Mouse (Mus musculus): ENCODE measurements around the gene Rin2. TPM values are rescaled to one million over a fixed set of nuclear protein-coding genes. Genes with fewer than 3 reads are reported as not detected.

Rin2 gene
- polyA plus RNA-seq, 1 experiment from 2014 or later, result 18.4 TPM

DNA sequence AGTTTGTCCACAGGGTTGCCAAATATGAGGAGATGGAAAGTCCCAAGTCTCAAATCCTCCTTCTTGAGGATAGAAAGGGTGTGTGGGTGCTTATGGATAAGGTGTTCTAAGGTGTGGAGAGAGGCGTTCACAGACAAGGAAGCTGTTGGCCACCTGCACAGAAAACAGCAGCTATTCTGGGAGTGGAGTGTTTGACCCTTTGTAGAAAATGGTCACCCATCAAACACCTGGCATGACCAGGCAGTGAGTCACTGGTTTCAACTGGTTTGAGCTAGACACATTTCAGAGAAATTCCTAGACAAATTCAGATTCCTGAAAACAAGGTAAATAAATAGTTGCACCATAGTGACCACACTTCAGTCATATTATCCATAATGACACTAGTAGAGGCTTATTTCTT, 197.1 kb downstream of the Rin2 start:
- Histone ChIP-seq H3K36me3 (peaks cover 28% of the 10 kb centered on the region), H3K9me3 (replicated peaks) (no peaks in the 10 kb centered on the region), H3K4me3 (no peak overlapping the region), H3K4me2 (no peak overlapping the region), H3K9ac (no peak overlapping the region), H3K27me3 (no peaks in the 10 kb centered on the region), H3K4me1 (replicated peaks) (peaks cover 5% of the 10 kb centered on the region; the same call in 1 of the 2 replicates), H3K27ac (no peak overlapping the region)
- WGBS, result 78% methylated on average over 1 of the region's 1 CpGs
- no peak for ATAC-seq (replicated peaks; ENCODE audit: insufficient number of reproducible peaks, insufficient read depth, low FRiP score, low read depth)

DNA sequence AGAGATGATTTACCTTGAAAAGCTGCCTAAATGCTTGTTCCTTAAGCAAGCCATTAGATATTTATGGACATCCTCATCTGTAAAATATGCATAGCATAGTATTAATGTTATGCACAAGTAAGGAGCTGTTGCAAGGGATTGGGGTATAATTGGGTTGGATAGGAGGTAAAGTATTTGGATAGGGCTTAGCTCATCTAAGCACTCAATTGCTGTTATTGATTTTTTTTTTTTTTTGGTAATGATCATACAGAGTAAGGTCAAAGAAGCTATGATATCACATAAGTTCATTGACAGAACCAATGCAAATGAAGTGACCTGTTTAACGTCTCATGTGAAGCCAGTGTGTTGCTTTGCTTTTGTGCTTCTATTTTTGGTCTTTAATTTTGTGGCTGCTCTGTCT, 198.9 kb downstream of the Rin2 start:
- Histone ChIP-seq H3K9me3 (replicated peaks) (no peaks in the 10 kb centered on the region), H3K4me1 (replicated peaks) (peaks cover 5% of the 10 kb centered on the region; the same call in 1 of the 2 replicates), H3K27ac (no peak overlapping the region), H3K4me2 (no peak overlapping the region), H3K36me3 (peaks cover 35% of the 10 kb centered on the region), H3K27me3 (no peaks in the 10 kb centered on the region), H3K9ac (no peak overlapping the region), H3K4me3 (no peak overlapping the region)
- ATAC-seq (replicated peaks; ENCODE audit: insufficient number of reproducible peaks, insufficient read depth, low FRiP score, low read depth), result no peak
- 51% methylated on average over 1 of the region's 1 CpGs for WGBS

- peaks cover 34% of the 10 kb centered on the region for H3K36me3 ChIP-seq
- H3K27me3 ChIP-seq, result no peaks in the 10 kb centered on the region
- no peak overlapping the region for H3K4me3 ChIP-seq
- no peak for ATAC-seq (replicated peaks; ENCODE audit: insufficient number of reproducible peaks, insufficient read depth, low FRiP score, low read depth)
- no peak overlapping the region for H3K4me2 ChIP-seq
- peaks cover 5% of the 10 kb centered on the region; the same call in 1 of the 2 replicates for H3K4me1 ChIP-seq (replicated peaks)
- no peak overlapping the region for H3K9ac ChIP-seq
- H3K9me3 ChIP-seq (replicated peaks), result no peaks in the 10 kb centered on the region
- WGBS, result 61% methylated on average over 3 of the region's 3 CpGs
- no peak overlapping the region for H3K27ac ChIP-seq
These were observed 200.0 kb downstream of the Rin2 start for GRCm38 (mm10) chr2:145874879-145875482.

- no peak for ATAC-seq (replicated peaks; ENCODE audit: insufficient number of reproducible peaks, insufficient read depth, low FRiP score, low read depth)
- WGBS, result 83% methylated on average over 3 of the region's 3 CpGs
- H3K27ac ChIP-seq, result no peak overlapping the region
- peaks cover 9% of the 10 kb centered on the region for H3K4me1 ChIP-seq (replicated peaks)
- no peak overlapping the region for H3K4me3 ChIP-seq
- no peak overlapping the region for H3K9ac ChIP-seq
- no peak overlapping the region for H3K4me2 ChIP-seq
- no peaks in the 10 kb centered on the region for H3K9me3 ChIP-seq (replicated peaks)
- H3K27me3 ChIP-seq, result no peaks in the 10 kb centered on the region
- peaks cover 41% of the 10 kb centered on the region for H3K36me3 ChIP-seq
These were observed 202.2 kb downstream of the Rin2 start for GRCm38 (mm10) chr2:145877191-145877590.

DNA sequence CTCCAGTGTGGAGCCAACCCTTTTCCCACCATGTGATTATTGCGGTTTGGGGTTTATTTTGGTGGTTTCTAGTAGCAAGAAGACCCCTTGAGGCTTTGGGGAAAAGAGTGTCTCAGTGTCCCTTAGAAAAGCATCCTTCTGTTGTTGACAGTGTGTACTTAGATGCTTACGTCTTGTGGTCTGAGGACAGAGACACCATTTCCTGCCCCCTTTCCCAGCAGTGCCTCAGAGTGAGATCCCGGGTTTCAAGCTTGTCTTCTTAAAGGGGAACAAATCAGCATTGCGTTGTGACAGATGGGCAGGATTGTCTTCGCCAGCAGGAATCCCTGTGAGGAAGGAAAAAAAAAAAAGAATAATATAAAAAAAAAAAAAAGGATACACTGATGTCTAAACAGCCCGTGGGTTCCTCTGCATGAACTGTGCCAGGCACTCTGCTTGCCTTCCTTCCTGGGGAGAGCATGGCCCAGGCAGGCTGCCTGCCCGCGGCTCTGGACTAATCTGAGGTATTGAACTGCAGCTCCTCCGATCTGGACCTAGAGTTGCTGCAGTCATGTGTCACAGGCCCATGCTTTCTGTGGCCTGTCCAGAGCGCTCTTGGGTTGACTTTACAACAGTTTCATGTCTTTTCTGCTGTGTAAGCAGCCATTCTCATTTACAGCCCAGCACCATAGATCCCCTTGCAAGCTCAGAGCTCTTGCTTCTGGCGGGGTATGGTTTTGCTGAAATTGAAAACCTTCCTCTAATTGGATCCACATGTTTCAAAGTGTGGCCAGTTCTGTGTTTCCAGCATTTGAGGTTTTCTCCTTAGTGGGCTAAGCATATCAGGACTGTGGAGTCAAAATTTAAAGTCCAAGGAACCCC, 206.1 kb downstream of the Rin2 start:
- H3K27ac ChIP-seq, result peak overlapping the region; percentile 17; the same call in 1 of the 2 replicates

GRCm38 (mm10) chr2:145881932-145882331, 206.9 kb downstream of the Rin2 start:
- Histone ChIP-seq H3K27ac (0 out of 2 replicates have a peak overlapping the region, but pooled peaks have one; percentile 17), H3K36me3 (peaks cover 52% of the 10 kb centered on the region), H3K27me3 (no peaks in the 10 kb centered on the region), H3K9me3 (replicated peaks) (no peaks in the 10 kb centered on the region), H3K4me2 (no peak overlapping the region), H3K4me3 (no peak overlapping the region), H3K9ac (no peak overlapping the region), H3K4me1 (replicated peaks) (peaks cover 37% of the 10 kb centered on the region)
- no peak for ATAC-seq (replicated peaks; ENCODE audit: insufficient number of reproducible peaks, insufficient read depth, low FRiP score, low read depth)
- WGBS, result 87% methylated on average over 5 of the region's 5 CpGs

More for the DNA sequence above, 206.1 kb downstream of the Rin2 start:
- Histone ChIP-seq H3K9ac (no peak overlapping the region), H3K9me3 (replicated peaks) (no peaks in the 10 kb centered on the region), H3K36me3 (peaks cover 54% of the 10 kb centered on the region), H3K4me1 (replicated peaks) (peaks cover 37% of the 10 kb centered on the region), H3K27me3 (no peaks in the 10 kb centered on the region), H3K4me2 (no peak overlapping the region), H3K4me3 (no peak overlapping the region)
- no peak for ATAC-seq (replicated peaks; ENCODE audit: insufficient number of reproducible peaks, insufficient read depth, low FRiP score, low read depth)
- WGBS, result 70% methylated on average over 11 of the region's 11 CpGs

DNA sequence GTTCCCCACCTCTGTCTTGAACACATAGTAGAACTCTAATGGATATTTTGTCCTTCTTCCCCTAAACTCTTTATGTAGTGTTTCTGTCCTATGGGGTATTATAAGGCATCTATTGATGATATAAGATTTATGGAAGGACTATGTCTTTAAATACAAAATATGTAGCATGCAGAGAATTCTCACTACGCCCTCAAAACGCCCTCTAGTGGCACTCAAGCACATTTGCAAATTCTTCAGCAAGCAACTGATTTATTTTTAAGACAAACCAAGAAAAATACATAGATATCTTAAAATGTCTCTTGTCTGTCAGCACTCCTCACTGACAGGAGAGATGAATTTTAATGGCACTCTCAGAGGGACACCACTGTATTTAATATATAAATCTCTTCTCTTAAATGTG, 207.4 kb downstream of the Rin2 start:
- Histone ChIP-seq H3K27me3 (no peaks in the 10 kb centered on the region), H3K27ac (no peak overlapping the region), H3K9ac (no peak overlapping the region), H3K4me1 (replicated peaks) (peaks cover 41% of the 10 kb centered on the region), H3K36me3 (peaks cover 53% of the 10 kb centered on the region), H3K4me3 (no peak overlapping the region), H3K9me3 (replicated peaks) (no peaks in the 10 kb centered on the region), H3K4me2 (no peak overlapping the region)
- 16% methylated on average over 2 of the region's 2 CpGs for WGBS
- no peak for ATAC-seq (replicated peaks; ENCODE audit: insufficient number of reproducible peaks, insufficient read depth, low FRiP score, low read depth)

GRCm38 (mm10) chr2:145884036-145884912, 209.3 kb downstream of the Rin2 start:
- no peak overlapping the region for H3K4me2 ChIP-seq
- no peaks in the 10 kb centered on the region for H3K27me3 ChIP-seq
- no peak overlapping the region for H3K9ac ChIP-seq
- H3K4me1 ChIP-seq (replicated peaks), result peaks cover 58% of the 10 kb centered on the region
- no peaks in the 10 kb centered on the region for H3K9me3 ChIP-seq (replicated peaks)
- H3K27ac ChIP-seq, result peak overlapping the region; percentile 77
- ATAC-seq (replicated peaks; ENCODE audit: insufficient number of reproducible peaks, insufficient read depth, low FRiP score, low read depth), result no peak
- WGBS, result 31% methylated on average over 17 of the region's 17 CpGs
- H3K36me3 ChIP-seq, result peaks cover 38% of the 10 kb centered on the region
- H3K4me3 ChIP-seq, result no peak overlapping the region

DNA sequence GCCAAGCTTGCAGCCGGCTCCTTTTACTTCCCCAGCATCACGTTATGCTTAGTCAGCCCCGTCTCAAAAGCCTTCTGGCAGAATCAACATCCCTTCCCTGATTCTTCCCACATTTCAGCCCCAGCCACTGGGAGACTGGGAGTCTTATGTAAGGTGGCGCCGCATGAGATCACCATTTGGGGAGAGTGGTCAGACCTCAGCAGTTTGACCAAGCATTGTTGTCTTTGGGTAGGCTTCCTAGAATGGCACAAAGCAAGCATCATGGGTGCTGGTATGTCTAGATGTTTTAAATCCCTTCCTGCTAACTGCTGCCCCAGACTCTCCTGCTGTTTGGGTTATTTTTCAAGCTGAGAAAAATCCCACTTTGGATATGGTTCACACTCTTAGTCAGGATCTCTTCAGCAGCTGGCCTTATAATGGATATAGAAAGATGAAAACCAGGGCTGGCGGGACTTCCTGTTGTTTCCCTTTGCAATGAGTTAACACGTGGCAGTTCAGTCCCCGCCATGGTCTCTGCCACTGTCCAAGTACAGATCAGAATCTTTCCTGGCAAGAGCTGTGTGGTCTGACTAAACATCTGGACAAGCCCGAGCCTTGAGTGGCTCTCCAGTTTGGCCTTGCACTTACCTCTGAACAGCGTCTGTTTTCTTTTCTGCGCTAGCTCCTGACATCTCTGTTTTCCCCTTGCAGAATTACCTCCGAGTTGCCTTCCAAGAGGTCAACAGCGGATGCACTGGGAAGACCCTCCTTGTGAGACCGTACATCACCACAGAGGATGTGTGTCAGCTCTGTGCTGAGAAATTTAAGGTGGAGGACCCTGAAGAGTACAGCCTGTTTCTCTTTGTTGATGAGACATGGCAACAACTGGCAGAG, 210.1 kb downstream of the Rin2 start:
- WGBS, result 45% methylated on average over 14 of the region's 14 CpGs
- H3K36me3 ChIP-seq, result peaks cover 31% of the 10 kb centered on the region

GRCm38 (mm10) chr2:145887937-145888765, 213.1 kb downstream of the Rin2 start:
- Histone ChIP-seq H3K4me1 (replicated peaks) (peaks cover 54% of the 10 kb centered on the region), H3K9ac (peak overlapping the region; percentile 12; the same call in 1 of the 2 replicates)

More for the DNA sequence above, 210.1 kb downstream of the Rin2 start:
- Histone ChIP-seq H3K27ac (peak overlapping the region; percentile 77), H3K27me3 (no peaks in the 10 kb centered on the region), H3K4me2 (no peak overlapping the region), H3K4me3 (no peak overlapping the region), H3K4me1 (replicated peaks) (peaks cover 63% of the 10 kb centered on the region), H3K9ac (no peak overlapping the region), H3K9me3 (replicated peaks) (no peaks in the 10 kb centered on the region)
- peak; percentile 27; the same call in 1 of the 2 replicates for ATAC-seq (replicated peaks; ENCODE audit: insufficient number of reproducible peaks, insufficient read depth, low FRiP score, low read depth)

More at GRCm38 (mm10) chr2:145887937-145888765, 213.1 kb downstream of the Rin2 start:
- H3K4me3 ChIP-seq, result 0 out of 2 replicates have a peak overlapping the region, but pooled peaks have one; percentile 1
- peak; percentile 88 for ATAC-seq (replicated peaks; ENCODE audit: insufficient number of reproducible peaks, insufficient read depth, low FRiP score, low read depth)
- H3K4me2 ChIP-seq, result peak overlapping the region; percentile 40
- peaks cover 24% of the 10 kb centered on the region for H3K36me3 ChIP-seq
- peak overlapping the region; percentile 90 for H3K27ac ChIP-seq
- WGBS, result 21% methylated on average over 14 of the region's 14 CpGs
- no peaks in the 10 kb centered on the region for H3K27me3 ChIP-seq
- H3K9me3 ChIP-seq (replicated peaks), result no peaks in the 10 kb centered on the region

Measured in heart, embryonic 15.5 days (tissue).